Mouse (Mus musculus): ENCODE data around the gene A630076J17Rik. TPM values are rescaled to one million over a fixed set of nuclear protein-coding genes. Genes with fewer than 3 reads are reported as not detected.
A peak's percentile ranks its signal among the peaks of the same experiment; 100 is the strongest.

Gene A630076J17Rik
- polyA plus RNA-seq, 1 experiment from 2014 or later = not detected

GRCm38 (mm10) chr3:107207625-107208253 lies 22.7 kb upstream of the A630076J17Rik start:
- Histone ChIP-seq H3K9me3 (no peaks in the 10 kb centered on the region), H3K4me2 (no peak overlapping the region), H3K36me3 (no peaks in the 10 kb centered on the region), H3K27me3 (no peaks in the 10 kb centered on the region), H3K4me1 (no peaks in the 10 kb centered on the region), H3K9ac (no peak overlapping the region), H3K27ac (no peak overlapping the region), H3K4me3 (no peak overlapping the region)
- WGBS = 54% methylated on average over 7 of the region's 7 CpGs
- no peak for ATAC-seq (ENCODE audit: insufficient number of reproducible peaks, low FRiP score, low TSS enrichment, low read depth)

- Histone ChIP-seq H3K4me3 (no peak overlapping the region), H3K9ac (no peak overlapping the region), H3K9me3 (no peaks in the 10 kb centered on the region), H3K27me3 (0 out of 2 replicates have a peak, but pooled peaks cover 2% of the 10 kb centered on the region), H3K4me1 (no peaks in the 10 kb centered on the region), H3K4me2 (no peak overlapping the region), H3K36me3 (no peaks in the 10 kb centered on the region), H3K27ac (no peak overlapping the region)
- WGBS = 73% methylated on average over 5 of the region's 5 CpGs
- no peak for ATAC-seq (ENCODE audit: insufficient number of reproducible peaks, low FRiP score, low TSS enrichment, low read depth)
These were observed 15.8 kb upstream of the A630076J17Rik start for GRCm38 (mm10) chr3:107214606-107215005.

- no peak overlapping the region for H3K27ac ChIP-seq
- no peak overlapping the region for H3K4me3 ChIP-seq
- ATAC-seq (ENCODE audit: insufficient number of reproducible peaks, low FRiP score, low TSS enrichment, low read depth) = no peak
- no peaks in the 10 kb centered on the region for H3K4me1 ChIP-seq
- H3K9me3 ChIP-seq = no peaks in the 10 kb centered on the region
- no peak overlapping the region for H3K4me2 ChIP-seq
- WGBS = 61% methylated on average over 8 of the region's 8 CpGs
- H3K36me3 ChIP-seq = no peaks in the 10 kb centered on the region
- no peak overlapping the region for H3K9ac ChIP-seq
- H3K27me3 ChIP-seq = 0 out of 2 replicates have a peak, but pooled peaks cover 2% of the 10 kb centered on the region
These were observed 13.9 kb upstream of the A630076J17Rik start for GRCm38 (mm10) chr3:107216400-107217100.

- H3K36me3 ChIP-seq = no peaks in the 10 kb centered on the region
- WGBS = 85% methylated on average over 3 of the region's 3 CpGs
- no peak overlapping the region for H3K9ac ChIP-seq
- no peak overlapping the region for H3K27ac ChIP-seq
- H3K4me3 ChIP-seq = no peak overlapping the region
- H3K4me2 ChIP-seq = no peak overlapping the region
- ATAC-seq (ENCODE audit: insufficient number of reproducible peaks, low FRiP score, low TSS enrichment, low read depth) = no peak
- H3K9me3 ChIP-seq = no peaks in the 10 kb centered on the region
- no peaks in the 10 kb centered on the region for H3K4me1 ChIP-seq
- 0 out of 2 replicates have a peak, but pooled peaks cover 2% of the 10 kb centered on the region for H3K27me3 ChIP-seq
These were observed 13.3 kb upstream of the A630076J17Rik start for GRCm38 (mm10) chr3:107217101-107217480.

GRCm38 (mm10) chr3:107218572-107218971 lies 11.8 kb upstream of the A630076J17Rik start:
- Histone ChIP-seq H3K9ac (no peak overlapping the region), H3K27ac (no peak overlapping the region), H3K9me3 (no peaks in the 10 kb centered on the region), H3K4me3 (no peak overlapping the region), H3K27me3 (0 out of 2 replicates have a peak, but pooled peaks cover 2% of the 10 kb centered on the region), H3K4me1 (no peaks in the 10 kb centered on the region), H3K36me3 (no peaks in the 10 kb centered on the region), H3K4me2 (no peak overlapping the region)
- WGBS = 79% methylated on average over 7 of the region's 7 CpGs
- no peak for ATAC-seq (ENCODE audit: insufficient number of reproducible peaks, low FRiP score, low TSS enrichment, low read depth)

- Histone ChIP-seq H3K4me1 (no peaks in the 10 kb centered on the region), H3K27me3 (0 out of 2 replicates have a peak, but pooled peaks cover 2% of the 10 kb centered on the region), H3K36me3 (no peaks in the 10 kb centered on the region), H3K9ac (no peak within 1 kb of the TSS), H3K9me3 (no peaks in the 10 kb centered on the region), H3K4me3 (no peak within 1 kb of the TSS), H3K4me2 (no peak within 1 kb of the TSS), H3K27ac (no peak within 1 kb of the TSS)
- 78% methylated on average over 10 of the region's 10 CpGs for WGBS
- ATAC-seq (ENCODE audit: insufficient number of reproducible peaks, low FRiP score, low TSS enrichment, low read depth) = no peak
These were observed 8.8 kb upstream of the A630076J17Rik start, which contains the start of gene Cym for GRCm38 (mm10) chr3:107221608-107222007. TSS of gene Cym (minus strand) at chr3:107221732.

- Histone ChIP-seq H3K4me1 (no peaks in the 10 kb centered on the region), H3K4me3 (no peak overlapping the region), H3K27me3 (0 out of 2 replicates have a peak, but pooled peaks cover 2% of the 10 kb centered on the region), H3K9me3 (no peaks in the 10 kb centered on the region), H3K4me2 (no peak overlapping the region), H3K9ac (no peak overlapping the region), H3K36me3 (no peaks in the 10 kb centered on the region), H3K27ac (no peak overlapping the region)
- no peak for ATAC-seq (ENCODE audit: insufficient number of reproducible peaks, low FRiP score, low TSS enrichment, low read depth)
- WGBS = 51% methylated on average over 1 of the region's 1 CpGs
These were observed 7.2 kb upstream of the A630076J17Rik start for GRCm38 (mm10) chr3:107223230-107223629.

GRCm38 (mm10) chr3:107225820-107226219 lies 4.6 kb upstream of the A630076J17Rik start:
- H3K36me3 ChIP-seq = no peaks in the 10 kb centered on the region
- H3K27me3 ChIP-seq = no peaks in the 10 kb centered on the region
- H3K4me2 ChIP-seq = no peak overlapping the region
- WGBS = 87% methylated on average over 5 of the region's 5 CpGs
- H3K27ac ChIP-seq = no peak overlapping the region
- no peak overlapping the region for H3K4me3 ChIP-seq
- no peak for ATAC-seq (ENCODE audit: insufficient number of reproducible peaks, low FRiP score, low TSS enrichment, low read depth)
- no peak overlapping the region for H3K9ac ChIP-seq
- H3K9me3 ChIP-seq = no peaks in the 10 kb centered on the region
- H3K4me1 ChIP-seq = peaks cover 7% of the 10 kb centered on the region; the same call in 1 of the 2 replicates

GRCm38 (mm10) chr3:107229221-107229620 lies 1.2 kb upstream of the A630076J17Rik start:
- Histone ChIP-seq H3K4me1 (peaks cover 7% of the 10 kb centered on the region; the same call in 1 of the 2 replicates), H3K9me3 (no peaks in the 10 kb centered on the region), H3K4me2 (no peak overlapping the region), H3K27ac (no peak overlapping the region), H3K9ac (no peak overlapping the region), H3K27me3 (peaks cover 7% of the 10 kb centered on the region), H3K4me3 (no peak overlapping the region), H3K36me3 (no peaks in the 10 kb centered on the region)
- WGBS = 77% methylated on average over 5 of the region's 5 CpGs
- no peak for ATAC-seq (ENCODE audit: insufficient number of reproducible peaks, low FRiP score, low TSS enrichment, low read depth)

- 43% methylated on average over 5 of the region's 5 CpGs for WGBS
- peaks cover 7% of the 10 kb centered on the region; the same call in 1 of the 2 replicates for H3K4me1 ChIP-seq
- no peaks in the 10 kb centered on the region for H3K36me3 ChIP-seq
- 0 out of 2 replicates have a peak, but pooled peaks have one; percentile 27 for ATAC-seq (ENCODE audit: insufficient number of reproducible peaks, low FRiP score, low TSS enrichment, low read depth)
- no peak overlapping the region for H3K27ac ChIP-seq
- H3K4me3 ChIP-seq = no peak overlapping the region
- no peak overlapping the region for H3K4me2 ChIP-seq
- H3K9ac ChIP-seq = no peak overlapping the region
- no peaks in the 10 kb centered on the region for H3K9me3 ChIP-seq
- peaks cover 7% of the 10 kb centered on the region for H3K27me3 ChIP-seq
These were observed 592 bp upstream of the A630076J17Rik start for GRCm38 (mm10) chr3:107229822-107230221.

GRCm38 (mm10) chr3:107231202-107231601 lies 788 bp downstream of the A630076J17Rik start:
- no peak for ATAC-seq (ENCODE audit: insufficient number of reproducible peaks, low FRiP score, low TSS enrichment, low read depth)
- 37% methylated on average over 4 of the region's 4 CpGs for WGBS
- Histone ChIP-seq H3K4me3 (no peak overlapping the region), H3K36me3 (no peaks in the 10 kb centered on the region), H3K27ac (no peak overlapping the region), H3K4me1 (peaks cover 7% of the 10 kb centered on the region; the same call in 1 of the 2 replicates), H3K4me2 (no peak overlapping the region), H3K27me3 (peaks cover 7% of the 10 kb centered on the region), H3K9ac (no peak overlapping the region), H3K9me3 (no peaks in the 10 kb centered on the region)

- no peak overlapping the region for H3K27ac ChIP-seq
- no peak overlapping the region for H3K4me2 ChIP-seq
- ATAC-seq (ENCODE audit: insufficient number of reproducible peaks, low FRiP score, low TSS enrichment, low read depth) = no peak
- 8% methylated on average over 11 of the region's 11 CpGs for WGBS
- no peaks in the 10 kb centered on the region for H3K9me3 ChIP-seq
- no peak overlapping the region for H3K9ac ChIP-seq
- H3K27me3 ChIP-seq = peaks cover 7% of the 10 kb centered on the region
- H3K4me3 ChIP-seq = no peak overlapping the region
- no peaks in the 10 kb centered on the region for H3K36me3 ChIP-seq
- peaks cover 7% of the 10 kb centered on the region; the same call in 1 of the 2 replicates for H3K4me1 ChIP-seq
These were observed 3.0 kb downstream of the A630076J17Rik start for GRCm38 (mm10) chr3:107233351-107233813.

Measured in limb, embryonic 15.5 days (tissue).